Mouse (Mus musculus) heart, adult 2 months (tissue): ENCODE measurements at regions not wholly inside any gene's neighbourhood (a gene's known extent, or its start where the extent isn't known, plus 50 kb on each side); places are given as distances from the start of the nearest gene placed in this dataset.

Experiments used
- DNase-seq, 2 experiments: peaks; one replicate each; pipeline ENCODE4 v3.0.0; 2021
- H3K27ac ChIP-seq: fragments of 200-600 bp; 2 replicates; pipeline ENCODE4 v1.8.1; 2022
- H3K27me3 ChIP-seq: fragments of 200-500 bp; 2 replicates; pipeline ENCODE4 v1.6.1; 2012; ENCODE audit warnings: mild to moderate bottlenecking, low read length, inconsistent platforms, mixed read lengths; ENCODE audit not compliant: control insufficient read depth, insufficient read depth
- H3K36me3 ChIP-seq: fragments of 200-500 bp; 2 replicates; pipeline ENCODE4 v1.6.1; 2012; ENCODE audit warnings: low read length, inconsistent platforms; ENCODE audit not compliant: control insufficient read depth, insufficient read depth
- H3K4me1 ChIP-seq: fragments of 200-500 bp; 2 replicates; pipeline ENCODE4 v1.6.1; 2011; ENCODE audit warnings: low read length; ENCODE audit not compliant: control insufficient read depth, insufficient read depth
- H3K4me3 ChIP-seq: fragments of 200-600 bp; 2 replicates; pipeline ENCODE4 v1.8.1; 2022
- H3K79me2 ChIP-seq: fragments of 200-500 bp; replicated peaks from 2 replicates; pipeline ENCODE4 v1.6.1; 2012; ENCODE audit warnings: mild to moderate bottlenecking, inconsistent platforms, low read length, moderate library complexity, mixed read lengths; ENCODE audit not compliant: control insufficient read depth, insufficient read depth
- H3K9ac ChIP-seq: fragments of 200-500 bp; 2 replicates; pipeline ENCODE4 v1.6.1; 2012; ENCODE audit warnings: low read depth, mild to moderate bottlenecking, control low read depth, inconsistent platforms, low read length, mixed read lengths
- CTCF ChIP-seq: fragments of 200-600 bp; IDR thresholded peaks from 2 replicates; pipeline ENCODE4 v1.8.1; 2022; ENCODE audit warnings: antibody characterized with exemption, mild to moderate bottlenecking, moderate library complexity
- EP300 ChIP-seq: fragments of 200-500 bp; IDR thresholded peaks from 2 replicates; pipeline ENCODE4 v1.6.1; 2011; ENCODE audit warnings: low read depth, low read length, control low read depth; ENCODE audit not compliant: insufficient read depth
- POLR2A ChIP-seq: fragments of 200-500 bp; IDR thresholded peaks from 2 replicates; pipeline ENCODE4 v1.6.1; 2011; ENCODE audit warnings: mild to moderate bottlenecking, low read depth, low read length, control low read depth; ENCODE audit not compliant: insufficient read depth
- WGBS: fragments of 180-500 bp; shearing (Covaris S2); methylation state at CpG from one replicate; pipeline ENCODE4 v1.1.7; 2018; 5-methylcytosine and 5-hydroxymethylcytosine counted together
- intact Hi-C: fragments of 180-260 bp; cut with DNase I; formaldehyde crosslinking; loops from one replicate; pipeline ENCODE4 v1.15.1; 2025

DNA sequence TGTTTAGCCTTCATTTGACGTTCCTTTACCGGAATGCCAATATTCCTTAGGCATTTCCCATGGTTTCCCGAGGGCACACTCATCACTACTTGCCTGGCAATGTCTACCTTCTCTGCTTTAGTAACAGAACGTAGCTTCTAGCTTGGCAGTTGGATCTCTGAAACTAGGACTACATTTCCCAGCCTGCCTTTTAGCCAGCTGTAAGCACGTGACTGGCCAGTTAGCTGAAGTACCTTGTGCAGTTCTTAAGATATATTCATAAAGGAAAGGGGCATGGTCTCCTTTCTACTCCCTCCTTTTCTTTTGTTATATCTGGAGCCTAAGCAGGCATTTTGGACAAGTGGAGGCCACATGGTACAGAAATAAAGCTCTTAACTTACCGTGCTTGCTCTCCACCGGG is 214.8 kb upstream of the Krr1 start:
- Histone ChIP-seq H3K4me1 (no peaks in the 10 kb centered on the region), H3K27ac (no peak overlapping the region), H3K27me3 (no peaks in the 10 kb centered on the region), H3K4me3 (no peak overlapping the region), H3K79me2 (no peaks in the 10 kb centered on the region), H3K36me3 (no peaks in the 10 kb centered on the region), H3K9ac (no peak overlapping the region)
- TF ChIP-seq CTCF, result no peak
- no peak for TF ChIP-seq POLR2A
- TF ChIP-seq EP300, result no peak
- WGBS, result 83% methylated on average over 7 of the region's 7 CpGs
- no peak for DNase-seq
- intact Hi-C loops, result no loop called here

DNA sequence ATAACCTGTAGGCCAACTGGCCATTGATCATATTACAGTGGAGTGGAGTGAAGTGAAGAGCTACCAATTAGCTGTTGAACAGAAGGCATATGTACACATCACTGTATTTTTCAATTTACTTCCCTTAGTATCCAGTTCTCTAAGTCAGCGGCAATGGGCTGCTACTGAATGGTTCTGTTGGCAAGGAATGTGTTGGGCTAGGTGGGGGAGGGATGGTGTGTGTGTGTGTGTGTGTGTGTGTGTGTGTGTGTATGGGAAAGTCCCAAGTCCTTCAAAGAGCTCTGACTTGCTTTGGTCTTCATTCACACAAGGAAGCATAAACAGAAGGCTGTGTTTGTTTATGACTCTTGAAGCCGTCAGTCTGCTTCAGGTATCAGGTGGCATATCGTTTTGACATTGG is 213.0 kb upstream of the Krr1 start:
- no peaks in the 10 kb centered on the region for H3K4me1 ChIP-seq
- intact Hi-C loops, result no loop called here
- 85% methylated on average over 3 of the region's 3 CpGs for WGBS

DNA sequence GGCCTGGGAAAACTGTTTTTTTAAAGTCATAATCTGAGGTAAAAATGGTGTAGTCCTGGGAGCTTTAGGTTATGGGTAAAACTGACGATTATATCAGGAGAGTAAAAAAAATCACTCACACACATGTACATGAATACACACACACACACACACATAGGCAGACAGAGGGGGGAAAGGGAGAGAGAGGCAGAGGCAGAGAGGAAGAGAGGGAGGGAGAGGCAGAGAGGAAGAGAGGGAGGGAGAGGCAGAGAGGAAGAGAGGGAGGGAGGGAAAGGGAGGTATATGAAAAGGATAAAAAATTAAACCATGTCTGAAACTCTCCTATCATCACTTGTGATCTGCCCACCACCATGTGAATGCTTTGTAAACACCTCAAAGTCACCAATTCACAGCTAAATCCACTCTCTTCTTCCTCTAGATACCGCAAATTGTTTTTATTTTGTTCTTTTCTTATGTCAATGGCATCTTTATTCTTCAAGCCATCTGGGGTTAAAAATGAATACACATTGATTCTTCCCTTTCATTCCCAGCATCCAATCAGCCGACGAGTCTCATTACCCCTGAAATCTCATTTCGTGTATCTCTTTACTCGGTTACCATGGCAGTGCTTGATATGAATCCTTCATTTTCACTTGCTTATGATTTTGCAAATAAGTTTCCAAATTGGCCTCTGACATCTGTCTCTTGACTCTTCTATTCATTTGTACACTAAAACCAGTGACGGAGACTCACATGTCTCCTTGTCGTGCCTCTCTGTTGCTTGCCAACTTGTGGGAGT is 209.5 kb upstream of the Krr1 start:
- no peaks in the 10 kb centered on the region for H3K79me2 ChIP-seq
- DNase-seq, result no peak
- H3K4me3 ChIP-seq, result no peak overlapping the region
- intact Hi-C loops, result loop anchor here (10.0 kb wide), 1 partner anchor 68 kb away; no protein-coding TSS in a partner anchor
- H3K9ac ChIP-seq, result no peak overlapping the region
- no peaks in the 10 kb centered on the region for H3K27me3 ChIP-seq
- no peaks in the 10 kb centered on the region; the same call in 1 of the 2 replicates for H3K4me1 ChIP-seq
- TF ChIP-seq CTCF (no peak), EP300 (no peak), POLR2A (no peak)
- no peak overlapping the region for H3K27ac ChIP-seq
- 85% methylated on average over 8 of the region's 8 CpGs for WGBS
- H3K36me3 ChIP-seq, result no peaks in the 10 kb centered on the region

More for the DNA sequence above, 213.0 kb upstream of the Krr1 start:
- no peak overlapping the region for H3K4me3 ChIP-seq
- H3K36me3 ChIP-seq, result no peaks in the 10 kb centered on the region
- TF ChIP-seq CTCF (no peak), EP300 (no peak), POLR2A (no peak)
- H3K27ac ChIP-seq, result no peak overlapping the region
- no peak overlapping the region for H3K9ac ChIP-seq
- DNase-seq, result no peak
- no peaks in the 10 kb centered on the region for H3K27me3 ChIP-seq
- no peaks in the 10 kb centered on the region for H3K79me2 ChIP-seq

DNA sequence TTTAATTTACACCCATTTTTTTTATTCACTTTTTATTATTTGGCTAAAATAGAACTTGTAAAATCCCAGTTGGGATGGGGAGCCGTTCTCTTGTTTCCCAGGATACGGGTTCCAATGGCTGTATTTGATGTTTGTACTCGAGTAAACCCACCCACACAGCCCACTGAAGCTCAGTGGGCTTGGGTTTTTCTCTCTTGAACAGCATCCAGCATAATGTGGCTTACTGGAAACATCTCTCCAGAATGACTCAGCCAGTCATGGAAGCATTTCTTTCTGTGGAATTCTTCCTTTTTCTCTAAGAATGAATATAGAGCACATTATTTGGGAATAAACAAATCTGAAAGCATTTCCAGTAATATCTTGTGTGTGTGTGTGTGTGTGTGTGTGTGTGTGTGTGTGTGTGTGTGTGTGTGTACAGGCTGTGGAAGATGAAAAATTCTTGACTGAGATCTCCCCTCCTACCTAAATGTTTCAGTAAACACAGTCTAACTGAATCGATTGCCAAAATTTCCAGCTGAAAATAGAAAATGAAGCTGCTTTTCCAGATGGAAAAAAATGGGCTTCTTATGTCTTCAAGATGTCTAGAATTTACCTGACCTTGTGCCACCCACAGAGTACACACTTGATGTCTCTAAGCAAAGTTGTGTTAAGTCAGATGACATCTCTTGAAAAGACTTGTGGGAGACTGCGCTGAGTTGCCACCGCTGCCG is 205.3 kb upstream of the Krr1 start:
- H3K79me2 ChIP-seq, result no peaks in the 10 kb centered on the region
- peaks cover 9% of the 10 kb centered on the region for H3K4me1 ChIP-seq
- WGBS, result 76% methylated on average over 7 of the region's 7 CpGs
- no peaks in the 10 kb centered on the region for H3K27me3 ChIP-seq
- H3K27ac ChIP-seq, result no peak overlapping the region
- no peaks in the 10 kb centered on the region; the same call in 1 of the 2 replicates for H3K36me3 ChIP-seq
- H3K9ac ChIP-seq, result no peak overlapping the region
- H3K4me3 ChIP-seq, result no peak overlapping the region
- intact Hi-C loops, result loop anchor here (10.0 kb wide), 1 partner anchor 72 kb away; no protein-coding TSS in a partner anchor
- DNase-seq, result no peak
- TF ChIP-seq POLR2A (no peak), CTCF (no peak), EP300 (no peak)

DNA sequence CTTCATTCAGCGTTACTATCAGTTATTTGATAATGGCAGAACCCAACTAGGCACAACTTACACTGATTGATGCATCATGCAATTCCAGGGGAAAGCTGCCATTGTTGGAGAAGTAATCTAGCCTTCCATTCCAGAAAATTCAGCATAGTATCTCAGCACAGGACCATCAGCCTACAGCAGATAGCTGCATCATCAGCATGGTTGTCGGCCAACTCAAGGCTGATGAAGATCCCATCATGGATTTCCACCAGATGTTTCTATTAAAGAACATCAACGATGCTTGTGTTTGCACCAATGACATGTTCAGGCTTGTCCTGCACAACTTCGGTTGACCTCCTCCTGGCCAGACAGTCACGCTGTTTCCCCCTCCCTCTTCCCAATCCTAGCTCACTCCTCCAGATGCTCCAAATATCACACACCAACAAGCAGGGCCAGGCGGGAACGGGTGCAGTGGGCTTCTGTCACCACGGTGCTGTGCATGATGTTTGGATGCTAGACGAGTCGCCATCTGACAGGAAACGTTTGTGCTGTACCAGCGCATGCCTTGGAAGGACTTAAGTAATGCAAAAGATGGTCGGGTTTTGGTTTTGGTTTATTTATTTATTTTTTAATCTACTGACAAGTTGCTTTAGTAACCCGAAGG is 204.5 kb upstream of the Krr1 start:
- Histone ChIP-seq H3K27me3 (no peaks in the 10 kb centered on the region), H3K9ac (no peak overlapping the region), H3K27ac (no peak overlapping the region), H3K4me3 (no peak overlapping the region), H3K36me3 (no peaks in the 10 kb centered on the region; the same call in 1 of the 2 replicates), H3K4me1 (peaks cover 9% of the 10 kb centered on the region), H3K79me2 (no peaks in the 10 kb centered on the region)
- no peak for TF ChIP-seq EP300
- no peak for TF ChIP-seq POLR2A
- no peak for TF ChIP-seq CTCF
- 80% methylated on average over 14 of the region's 14 CpGs for WGBS
- intact Hi-C loops, result loop anchor here (10.0 kb wide), 1 partner anchor 73 kb away; no protein-coding TSS in a partner anchor
- peak in 1 of 2 experiments; percentile 11 for DNase-seq
